Mouse (Mus musculus): Measurements from ENCODE around the gene Wdr46. TPM values are rescaled to one million over a fixed set of nuclear protein-coding genes. Genes with fewer than 3 reads are reported as not detected.
"Not testable (repeated sequence)": the region's sequence is repeated elsewhere in the genome, so short reads cannot be mapped to it uniquely, and the experiment has no call there.

Gene Wdr46
- polyA plus RNA-seq, 1 experiment: 10.1 TPM

- Histone ChIP-seq H3K4me1 (ENCODE audit: control insufficient read depth, insufficient read depth, insufficient read length, low read length) (peaks cover 22% of the 10 kb centered on the region), H3K4me3 (ENCODE audit: insufficient read depth, low read depth, low read length) (0 out of 2 replicates have a peak overlapping the region, but pooled peaks have one; percentile 6)
- not testable (repeated sequence) for H3K27ac ChIP-seq (replicated peaks; ENCODE audit: low read depth, low read length)
Observed at GRCm38 (mm10) chr17:33982136-33982535, 41.7 kb downstream of the Wdr46 start.

DNA sequence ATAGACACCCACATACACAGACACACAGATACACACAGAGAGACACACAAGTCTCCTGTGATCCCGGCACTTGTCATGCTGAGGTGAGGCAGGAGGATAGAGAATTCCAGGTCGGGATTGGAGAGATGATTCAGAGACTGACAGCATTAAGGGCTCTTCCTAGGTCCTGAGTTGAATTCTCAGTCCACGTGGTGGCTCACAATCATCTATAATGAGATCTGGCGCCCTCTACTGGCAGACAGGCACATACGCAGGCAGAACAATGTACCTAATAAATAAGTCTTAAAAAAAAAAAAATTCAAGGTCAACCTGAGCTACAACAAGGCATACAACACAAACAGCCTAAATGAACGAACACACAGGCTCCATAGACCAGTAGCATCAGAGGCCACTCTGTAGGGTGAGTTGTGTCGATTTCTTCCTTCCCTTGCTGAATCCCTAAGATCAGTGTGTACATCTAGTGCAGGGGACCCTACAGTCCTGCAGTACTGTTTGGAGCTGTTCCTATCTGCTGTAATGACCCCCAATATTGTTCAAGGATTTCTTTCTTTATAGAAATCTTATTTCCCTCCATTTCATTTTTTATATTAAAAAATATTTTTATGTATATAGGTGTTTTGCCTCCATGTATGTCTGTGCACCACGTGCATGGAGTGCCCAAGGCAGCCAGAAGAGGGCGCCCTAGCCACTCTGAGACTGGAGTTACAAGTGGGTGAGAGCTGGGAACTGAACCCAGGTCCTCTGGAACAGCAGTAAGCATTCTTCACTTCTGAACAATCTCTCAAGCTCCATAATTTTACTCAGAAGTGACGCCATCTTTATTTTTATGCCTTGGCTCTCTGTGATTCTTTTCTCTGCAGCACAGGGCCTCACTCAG, 51.6 kb downstream of the Wdr46 start:
- Histone ChIP-seq H3K4me3 (ENCODE audit: insufficient read depth, low read depth, low read length) (no peak overlapping the region), H3K27ac (replicated peaks; ENCODE audit: low read depth, low read length) (no peak overlapping the region), H3K4me1 (ENCODE audit: control insufficient read depth, insufficient read depth, insufficient read length, low read length) (no peaks in the 10 kb centered on the region)

- Histone ChIP-seq H3K4me3 (ENCODE audit: insufficient read depth, low read depth, low read length) (no peak overlapping the region), H3K4me1 (ENCODE audit: control insufficient read depth, insufficient read depth, insufficient read length, low read length) (no peaks in the 10 kb centered on the region), H3K27ac (replicated peaks; ENCODE audit: low read depth, low read length) (no peak overlapping the region)
Observed at GRCm38 (mm10) chr17:33994959-33995358, 54.5 kb downstream of the Wdr46 start.

DNA sequence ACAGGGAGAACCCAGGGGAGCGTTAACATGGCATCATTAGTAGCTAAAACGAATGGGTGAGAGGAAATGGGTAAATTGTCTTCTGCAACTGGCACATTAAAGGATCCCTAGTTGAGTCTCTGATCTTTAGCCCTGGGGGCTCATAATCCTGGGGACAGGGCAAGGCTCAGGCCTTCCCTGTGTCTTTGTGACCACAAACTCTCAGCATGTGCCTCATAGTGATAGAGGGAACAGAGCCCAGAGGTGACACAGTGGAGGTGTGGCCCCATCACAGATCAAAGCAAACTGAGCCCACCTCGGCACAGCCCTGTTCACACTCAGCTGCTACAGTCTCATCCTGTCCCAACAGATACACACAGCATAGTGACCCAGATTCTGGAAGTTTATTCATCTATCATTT, 55.2 kb downstream of the Wdr46 start:
- Histone ChIP-seq H3K4me3 (ENCODE audit: insufficient read depth, low read depth, low read length) (no peak overlapping the region), H3K4me1 (ENCODE audit: control insufficient read depth, insufficient read depth, insufficient read length, low read length) (no peaks in the 10 kb centered on the region), H3K27ac (replicated peaks; ENCODE audit: low read depth, low read length) (no peak overlapping the region)

DNA sequence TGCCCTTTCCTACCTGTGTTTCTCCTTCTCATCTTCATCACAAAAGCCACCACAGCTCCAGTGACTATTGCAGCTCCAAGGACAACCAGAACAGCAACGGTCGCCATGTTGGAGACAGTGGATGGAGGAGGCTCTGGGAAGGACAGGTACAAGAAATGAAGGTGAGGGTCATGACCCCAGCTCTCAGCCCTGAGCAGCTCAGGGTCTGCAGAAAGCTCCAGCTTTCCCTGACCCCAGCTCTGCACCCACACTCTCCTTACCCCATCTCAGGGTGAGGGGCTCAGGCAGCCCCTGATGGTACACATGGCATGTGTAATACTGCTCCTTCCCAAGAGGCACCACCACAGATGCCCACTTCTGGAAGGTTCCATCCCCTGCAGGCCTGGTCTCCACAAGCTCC, 56.6 kb downstream of the Wdr46 start:
- not testable (repeated sequence) for H3K4me3 ChIP-seq (ENCODE audit: insufficient read depth, low read depth, low read length); H3K4me1 ChIP-seq (ENCODE audit: control insufficient read depth, insufficient read depth, insufficient read length, low read length); H3K27ac ChIP-seq (replicated peaks; ENCODE audit: low read depth, low read length)

DNA sequence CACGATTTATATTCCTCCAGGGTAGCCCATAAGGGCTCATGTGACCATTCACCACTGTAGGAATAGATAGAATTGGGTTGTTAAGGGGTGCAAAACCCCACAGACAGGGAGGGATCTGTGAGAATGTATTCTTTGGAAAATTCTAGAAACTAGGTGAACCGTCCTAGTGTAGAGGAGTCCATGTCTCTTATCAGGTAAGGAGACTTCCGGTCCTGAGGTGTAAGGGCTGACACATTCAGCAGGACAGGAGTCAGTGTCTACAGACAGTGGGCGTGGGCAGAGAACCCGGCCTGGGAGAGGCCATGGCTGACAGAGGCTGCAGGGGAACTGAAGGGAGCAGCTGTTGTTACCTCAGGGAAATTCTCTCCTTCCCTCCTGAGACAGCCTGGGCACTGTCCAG, 58.2 kb downstream of the Wdr46 start:
- H3K27ac ChIP-seq (replicated peaks; ENCODE audit: low read depth, low read length); H3K4me1 ChIP-seq (ENCODE audit: control insufficient read depth, insufficient read depth, insufficient read length, low read length): not testable (repeated sequence)
- peak overlapping the region; percentile 74 for H3K4me3 ChIP-seq (ENCODE audit: insufficient read depth, low read depth, low read length)

Other genes with a start within 250 kb of the Wdr46 start
- 132 and 147 TPM in 2 replicates for gene March2, start 222.0 kb upstream of the Wdr46 start, polyA plus RNA-seq (2012; ENCODE audit: insufficient read depth, insufficient read length, missing spikeins)
- gene Rab11b, start 180.1 kb upstream of the Wdr46 start, polyA plus RNA-seq (2012; ENCODE audit: insufficient read depth, insufficient read length, missing spikeins): 73.4 and 85.4 TPM in 2 replicates
- gene Angptl4, start 158.8 kb upstream of the Wdr46 start, polyA plus RNA-seq (2012; ENCODE audit: insufficient read depth, insufficient read length, missing spikeins): 243 and 355 TPM in 2 replicates
- gene Kank3, start 130.1 kb upstream of the Wdr46 start, polyA plus RNA-seq (2012; ENCODE audit: insufficient read depth, insufficient read length, missing spikeins): 16.2 and 37.3 TPM in 2 replicates
- 587 and 667 TPM in 2 replicates for gene Rps28, start 116.1 kb upstream of the Wdr46 start, polyA plus RNA-seq (2012; ENCODE audit: insufficient read depth, insufficient read length, missing spikeins)
- 1,002 and 1,055 TPM in 2 replicates for gene Ndufa7, start 116.1 kb upstream of the Wdr46 start, polyA plus RNA-seq (2012; ENCODE audit: insufficient read depth, insufficient read length, missing spikeins)
- 21.6 and 25.3 TPM in 2 replicates for gene Cd320, start 97.6 kb upstream of the Wdr46 start, polyA plus RNA-seq (2012; ENCODE audit: insufficient read depth, insufficient read length, missing spikeins)
- not detected in 2 replicates for gene Gm7029, start 66.8 kb upstream of the Wdr46 start, polyA plus RNA-seq (2012; ENCODE audit: insufficient read depth, insufficient read length, missing spikeins)
- gene Kifc1, start 50.0 kb upstream of the Wdr46 start, polyA plus RNA-seq (2012; ENCODE audit: insufficient read depth, insufficient read length, missing spikeins): not detected in 2 replicates
- not detected in 2 replicates for gene Platr17, start 35.5 kb upstream of the Wdr46 start, polyA plus RNA-seq (2012; ENCODE audit: insufficient read depth, insufficient read length, missing spikeins)
- 13.6 and 26.9 TPM in 2 replicates for gene Daxx, start 31.2 kb upstream of the Wdr46 start, polyA plus RNA-seq (2012; ENCODE audit: insufficient read depth, insufficient read length, missing spikeins)
- gene Tapbp, start 24.8 kb upstream of the Wdr46 start, polyA plus RNA-seq (2012; ENCODE audit: insufficient read depth, insufficient read length, missing spikeins): 75.7 and 99.3 TPM in 2 replicates
- gene Zbtb22, start 24.8 kb upstream of the Wdr46 start, polyA plus RNA-seq (2012; ENCODE audit: insufficient read depth, insufficient read length, missing spikeins): 9.5 and 11.1 TPM in 2 replicates
- gene Rgl2, start 11.1 kb upstream of the Wdr46 start, polyA plus RNA-seq (2012; ENCODE audit: insufficient read depth, insufficient read length, missing spikeins): 16.4 and 20.2 TPM in 2 replicates
- 83.2 and 131 TPM in 2 replicates for gene Pfdn6, start 317 bp upstream of the Wdr46 start, polyA plus RNA-seq (2012; ENCODE audit: insufficient read depth, insufficient read length, missing spikeins)
- 2.2 and 2.4 TPM in 2 replicates for gene B3galt4, start 10.8 kb downstream of the Wdr46 start, polyA plus RNA-seq (2012; ENCODE audit: insufficient read depth, insufficient read length, missing spikeins)
- 23.9 and 29.3 TPM in 2 replicates for gene Vps52, start 15.2 kb downstream of the Wdr46 start, polyA plus RNA-seq (2012; ENCODE audit: insufficient read depth, insufficient read length, missing spikeins)
- 635 and 763 TPM in 2 replicates for gene Rps18, start 15.3 kb downstream of the Wdr46 start, polyA plus RNA-seq (2012; ENCODE audit: insufficient read depth, insufficient read length, missing spikeins)
- 394 and 673 TPM in 2 replicates for gene H2-K1, start 59.7 kb downstream of the Wdr46 start, polyA plus RNA-seq (2012; ENCODE audit: insufficient read depth, insufficient read length, missing spikeins)
- gene Ring1, start 84.0 kb downstream of the Wdr46 start, polyA plus RNA-seq (2012; ENCODE audit: insufficient read depth, insufficient read length, missing spikeins): 10.2 and 10.3 TPM in 2 replicates
- gene H2-Ke6, start 87.4 kb downstream of the Wdr46 start, polyA plus RNA-seq (2012; ENCODE audit: insufficient read depth, insufficient read length, missing spikeins): 214 and 236 TPM in 2 replicates
- 40.0 and 44.7 TPM in 2 replicates for gene Slc39a7, start 91.0 kb downstream of the Wdr46 start, polyA plus RNA-seq (2012; ENCODE audit: insufficient read depth, insufficient read length, missing spikeins)
- 23.6 and 38.7 TPM in 2 replicates for gene Rxrb, start 91.2 kb downstream of the Wdr46 start, polyA plus RNA-seq (2012; ENCODE audit: insufficient read depth, insufficient read length, missing spikeins)
- 0.38 and 1.0 TPM in 2 replicates for gene Col11a2, start 98.8 kb downstream of the Wdr46 start, polyA plus RNA-seq (2012; ENCODE audit: insufficient read depth, insufficient read length, missing spikeins)
- not detected in 2 replicates for gene H2-Oa, start 151.7 kb downstream of the Wdr46 start, polyA plus RNA-seq (2012; ENCODE audit: insufficient read depth, insufficient read length, missing spikeins)
- gene H2-DMa, start 178.9 kb downstream of the Wdr46 start, polyA plus RNA-seq (2012; ENCODE audit: insufficient read depth, insufficient read length, missing spikeins): 6.9 and 10.5 TPM in 2 replicates
- 82.7 and 86.3 TPM in 2 replicates for gene Brd2, start 182.0 kb downstream of the Wdr46 start, polyA plus RNA-seq (2012; ENCODE audit: insufficient read depth, insufficient read length, missing spikeins)
- not detected in 2 replicates for gene H2-DMb2, start 202.6 kb downstream of the Wdr46 start, polyA plus RNA-seq (2012; ENCODE audit: insufficient read depth, insufficient read length, missing spikeins)
- 11.1 and 14.7 TPM in 2 replicates for gene H2-DMb1, start 212.4 kb downstream of the Wdr46 start, polyA plus RNA-seq (2012; ENCODE audit: insufficient read depth, insufficient read length, missing spikeins)
- 5.5 and 6.9 TPM in 2 replicates for gene Tap1, start 246.9 kb downstream of the Wdr46 start, polyA plus RNA-seq (2012; ENCODE audit: insufficient read depth, insufficient read length, missing spikeins)
- 17.4 and 34.6 TPM in 2 replicates for gene Psmb9, start 247.1 kb downstream of the Wdr46 start, polyA plus RNA-seq (2012; ENCODE audit: insufficient read depth, insufficient read length, missing spikeins)